Mouse (Mus musculus): Measurements from ENCODE around the gene Rack1. TPM values are rescaled to one million over a fixed set of nuclear protein-coding genes. Genes with fewer than 3 reads are reported as not detected.
"Not testable (repeated sequence)": the region's sequence is repeated elsewhere in the genome, so short reads cannot be mapped to it uniquely, and the experiment has no call there.

Gene Rack1
- polyA plus RNA-seq, 1 experiment from 2014 or later = 434 TPM

- ATAC-seq (no peak), DNase-seq (ENCODE audit: low spot score) (no peak)
- Histone ChIP-seq H3K9me3 (ENCODE audit: low read length) (no peaks in the 10 kb centered on the region), H3K27ac (ENCODE audit: low read length) (no peak overlapping the region), H3K27me3 (replicated peaks; ENCODE audit: insufficient read depth, low read length) (no peaks in the 10 kb centered on the region), H3K4me2 (replicated peaks; ENCODE audit: low read depth, low read length) (no peak overlapping the region), H3K4me3 (ENCODE audit: low read depth, low read length) (no peak overlapping the region), H3K4me1 (ENCODE audit: insufficient read depth, low read depth, low read length) (no peaks in the 10 kb centered on the region), H3K36me3 (ENCODE audit: insufficient read depth, low read length) (no peaks in the 10 kb centered on the region), H3K9ac (replicated peaks; ENCODE audit: low read depth) (no peak overlapping the region)
- WGBS = 38% methylated on average over 8 of the region's 8 CpGs
- TF ChIP-seq CTCF (IDR thresholded peaks at IDR 0.05) (no peak), EP300 (IDR thresholded peaks at IDR 0.05) (no peak)
Measured at GRCm38 (mm10) chr11:48790946-48791345, 9.2 kb upstream of the Rack1 start.

- DNase-seq (ENCODE audit: low spot score); H3K4me1 ChIP-seq (ENCODE audit: insufficient read depth, low read depth, low read length); H3K36me3 ChIP-seq (ENCODE audit: insufficient read depth, low read length); H3K9me3 ChIP-seq (ENCODE audit: low read length); H3K27ac ChIP-seq (ENCODE audit: low read length); H3K4me2 ChIP-seq (replicated peaks; ENCODE audit: low read depth, low read length); H3K9ac ChIP-seq (replicated peaks; ENCODE audit: low read depth); H3K4me3 ChIP-seq (ENCODE audit: low read depth, low read length); ATAC-seq; H3K27me3 ChIP-seq (replicated peaks; ENCODE audit: insufficient read depth, low read length): not testable (repeated sequence)
- WGBS = 84% methylated on average over 9 of the region's 9 CpGs
Measured at GRCm38 (mm10) chr11:48791894-48792293, 8.2 kb upstream of the Rack1 start.

GRCm38 (mm10) chr11:48793184-48793583, 6.9 kb upstream of the Rack1 start:
- DNase-seq (ENCODE audit: low spot score) = no peak
- peaks cover under 1% of the 10 kb centered on the region; the same call in 1 of the 2 replicates for H3K4me1 ChIP-seq (ENCODE audit: insufficient read depth, low read depth, low read length)
- no peak overlapping the region for H3K9ac ChIP-seq (replicated peaks; ENCODE audit: low read depth)
- no peak for TF ChIP-seq EP300 (IDR thresholded peaks at IDR 0.05)
- TF ChIP-seq CTCF (IDR thresholded peaks at IDR 0.05) = no peak
- ATAC-seq = no peak
- H3K4me2 ChIP-seq (replicated peaks; ENCODE audit: low read depth, low read length) = no peak overlapping the region
- no peaks in the 10 kb centered on the region for H3K36me3 ChIP-seq (ENCODE audit: insufficient read depth, low read length)
- no peaks in the 10 kb centered on the region for H3K9me3 ChIP-seq (ENCODE audit: low read length)
- H3K27me3 ChIP-seq (replicated peaks; ENCODE audit: insufficient read depth, low read length) = no peaks in the 10 kb centered on the region
- H3K27ac ChIP-seq (ENCODE audit: low read length) = no peak overlapping the region
- no peak overlapping the region for H3K4me3 ChIP-seq (ENCODE audit: low read depth, low read length)
- 96% methylated on average over 3 of the region's 3 CpGs for WGBS

GRCm38 (mm10) chr11:48795221-48795620, 4.9 kb upstream of the Rack1 start:
- Histone ChIP-seq H3K4me1 (ENCODE audit: insufficient read depth, low read depth, low read length) (peaks cover 5% of the 10 kb centered on the region; the same call in 1 of the 2 replicates), H3K36me3 (ENCODE audit: insufficient read depth, low read length) (no peaks in the 10 kb centered on the region), H3K4me2 (replicated peaks; ENCODE audit: low read depth, low read length) (no peak overlapping the region), H3K27ac (ENCODE audit: low read length) (no peak overlapping the region), H3K9me3 (ENCODE audit: low read length) (no peaks in the 10 kb centered on the region), H3K4me3 (ENCODE audit: low read depth, low read length) (no peak overlapping the region), H3K27me3 (replicated peaks; ENCODE audit: insufficient read depth, low read length) (no peaks in the 10 kb centered on the region), H3K9ac (replicated peaks; ENCODE audit: low read depth) (no peak overlapping the region)
- TF ChIP-seq CTCF (IDR thresholded peaks at IDR 0.05) (no peak), EP300 (IDR thresholded peaks at IDR 0.05) (no peak)
- ATAC-seq (no peak), DNase-seq (ENCODE audit: low spot score) (no peak)
- WGBS = 87% methylated on average over 7 of the region's 7 CpGs

- H3K9me3 ChIP-seq (ENCODE audit: low read length) = no peaks in the 10 kb centered on the region
- H3K36me3 ChIP-seq (ENCODE audit: insufficient read depth, low read length) = no peaks in the 10 kb centered on the region
- no peak for ATAC-seq
- 79% methylated on average over 4 of the region's 4 CpGs for WGBS
- no peak overlapping the region for H3K4me3 ChIP-seq (ENCODE audit: low read depth, low read length)
- H3K27ac ChIP-seq (ENCODE audit: low read length) = no peak overlapping the region
- TF ChIP-seq CTCF (IDR thresholded peaks at IDR 0.05) (peak; percentile 37; the same call in 1 of the 2 replicates), EP300 (IDR thresholded peaks at IDR 0.05) (no peak)
- H3K9ac ChIP-seq (replicated peaks; ENCODE audit: low read depth) = no peak overlapping the region
- no peaks in the 10 kb centered on the region for H3K27me3 ChIP-seq (replicated peaks; ENCODE audit: insufficient read depth, low read length)
- H3K4me1 ChIP-seq (ENCODE audit: insufficient read depth, low read depth, low read length) = peaks cover 7% of the 10 kb centered on the region; the same call in 1 of the 2 replicates
- no peak overlapping the region for H3K4me2 ChIP-seq (replicated peaks; ENCODE audit: low read depth, low read length)
- DNase-seq (ENCODE audit: low spot score) = no peak
Measured at GRCm38 (mm10) chr11:48796290-48796689, 3.8 kb upstream of the Rack1 start.

GRCm38 (mm10) chr11:48797287-48797686, 2.8 kb upstream of the Rack1 start:
- no peak overlapping the region for H3K4me3 ChIP-seq (ENCODE audit: low read depth, low read length)
- H3K27ac ChIP-seq (ENCODE audit: low read length) = no peak overlapping the region
- no peak overlapping the region for H3K9ac ChIP-seq (replicated peaks; ENCODE audit: low read depth)
- no peaks in the 10 kb centered on the region for H3K9me3 ChIP-seq (ENCODE audit: low read length)
- ATAC-seq = no peak
- H3K36me3 ChIP-seq (ENCODE audit: insufficient read depth, low read length) = 0 out of 2 replicates have a peak, but pooled peaks cover 4% of the 10 kb centered on the region
- TF ChIP-seq EP300 (IDR thresholded peaks at IDR 0.05) (no peak), CTCF (IDR thresholded peaks at IDR 0.05) (no peak)
- no peaks in the 10 kb centered on the region for H3K27me3 ChIP-seq (replicated peaks; ENCODE audit: insufficient read depth, low read length)
- 76% methylated on average over 5 of the region's 5 CpGs for WGBS
- DNase-seq (ENCODE audit: low spot score) = no peak
- H3K4me2 ChIP-seq (replicated peaks; ENCODE audit: low read depth, low read length) = no peak overlapping the region
- peaks cover 12% of the 10 kb centered on the region; the same call in 1 of the 2 replicates for H3K4me1 ChIP-seq (ENCODE audit: insufficient read depth, low read depth, low read length)

- Histone ChIP-seq H3K9me3 (ENCODE audit: low read length) (no peaks in the 10 kb centered on the region), H3K4me3 (ENCODE audit: low read depth, low read length) (no peak overlapping the region), H3K36me3 (ENCODE audit: insufficient read depth, low read length) (peaks cover 10% of the 10 kb centered on the region; the same call in 1 of the 2 replicates), H3K4me2 (replicated peaks; ENCODE audit: low read depth, low read length) (peak overlapping the region; percentile 82; the same call in 1 of the 2 replicates), H3K27me3 (replicated peaks; ENCODE audit: insufficient read depth, low read length) (no peaks in the 10 kb centered on the region), H3K4me1 (ENCODE audit: insufficient read depth, low read depth, low read length) (peaks cover 12% of the 10 kb centered on the region; the same call in 1 of the 2 replicates), H3K9ac (replicated peaks; ENCODE audit: low read depth) (no peak overlapping the region), H3K27ac (ENCODE audit: low read length) (no peak overlapping the region)
- DNase-seq (ENCODE audit: low spot score) (no peak), ATAC-seq (no peak)
- TF ChIP-seq CTCF (IDR thresholded peaks at IDR 0.05) = no peak
- TF ChIP-seq EP300 (IDR thresholded peaks at IDR 0.05) = no peak
- 74% methylated on average over 7 of the region's 7 CpGs for WGBS
Measured at GRCm38 (mm10) chr11:48798308-48798707, 1.8 kb upstream of the Rack1 start.

Data from lung, postnatal 0 days (tissue).